Mouse (Mus musculus): ENCODE measurements at regions not wholly inside any gene's neighbourhood (a gene's known extent, or its start where the extent isn't known, plus 50 kb on each side); places are given as distances from the start of the nearest gene placed in this dataset.

DNA sequence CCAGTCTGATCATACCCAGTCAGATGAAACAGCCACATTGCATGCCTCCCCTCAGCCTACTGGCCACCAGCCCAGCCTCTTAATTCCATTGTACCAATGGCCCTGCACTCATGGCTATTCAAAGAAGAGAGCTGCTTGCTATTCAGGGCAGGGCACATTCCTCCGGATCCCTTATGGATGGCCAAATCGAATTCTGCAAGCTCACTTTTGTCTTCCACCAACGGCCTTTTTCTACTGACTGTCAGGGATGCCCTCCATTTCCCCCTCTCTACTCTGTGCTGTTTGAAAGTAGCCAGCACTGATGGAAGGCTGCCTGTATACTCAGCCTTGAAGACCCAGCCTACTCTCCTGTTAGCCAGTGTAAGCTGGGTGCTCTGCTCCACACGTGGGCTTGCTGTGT, 147.5 kb downstream of the Gm9376 start:
- no peaks in the 10 kb centered on the region for H3K36me3 ChIP-seq (replicated peaks)
- no peak for DNase-seq (ENCODE audit: low spot score)
- H3K27me3 ChIP-seq (ENCODE audit: insufficient read depth, low read length) = no peaks in the 10 kb centered on the region; the same call in 1 of the 2 replicates
- H3K9me3 ChIP-seq (replicated peaks) = no peaks in the 10 kb centered on the region
- H3K4me3 ChIP-seq (ENCODE audit: low read depth, low read length) = no peak overlapping the region
- no peak for TF ChIP-seq GATA2 (IDR thresholded peaks at IDR 0.05; ENCODE audit: borderline replicate concordance, low read depth, low read length)
- TF ChIP-seq CTCF (IDR thresholded peaks at IDR 0.05; ENCODE audit: low read depth, low read length) = no peak
- no peak for TF ChIP-seq GATA1 (IDR thresholded peaks at IDR 0.05; ENCODE audit: borderline replicate concordance, low read length)
- no peak for TF ChIP-seq POLR2AphosphoS5 (IDR thresholded peaks at IDR 0.05; ENCODE audit: insufficient replicate concordance, low read depth, low read length)
- TF ChIP-seq TAL1 (conservative IDR thresholded peaks at IDR 0.05; ENCODE audit: low read depth, low read length) = no peak
- H3K4me1 ChIP-seq (ENCODE audit: insufficient read depth, low read depth, low read length) = no peaks in the 10 kb centered on the region
- ATAC-seq (ENCODE audit: extremely low read depth, insufficient number of reproducible peaks, low FRiP score, poor library complexity, severe bottlenecking) = no peak; the same call in 1 of the 2 replicates

DNA sequence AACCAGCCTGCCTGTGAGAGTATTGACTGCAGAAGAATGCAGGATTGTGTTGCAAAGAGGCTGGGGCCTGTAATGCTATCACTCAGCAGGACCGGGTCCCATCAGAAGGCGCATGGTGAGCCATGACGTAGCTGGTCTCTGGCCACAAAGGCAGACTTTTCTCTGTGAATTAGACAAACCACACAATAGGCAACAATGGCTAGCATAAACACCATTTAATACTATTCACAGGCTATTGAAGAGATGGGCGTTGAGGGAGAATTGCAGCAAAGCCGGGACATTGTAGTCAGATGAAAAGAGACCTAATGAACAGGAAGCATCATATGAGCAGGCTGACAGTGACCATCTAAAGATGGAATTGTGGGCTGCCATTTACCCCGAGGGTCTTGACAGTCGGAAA, 149.4 kb downstream of the Gm9376 start:
- H3K4me1 ChIP-seq (ENCODE audit: insufficient read depth, low read depth, low read length) = no peaks in the 10 kb centered on the region
- TF ChIP-seq GATA2 (IDR thresholded peaks at IDR 0.05; ENCODE audit: borderline replicate concordance, low read depth, low read length) = no peak
- TF ChIP-seq POLR2AphosphoS5 (IDR thresholded peaks at IDR 0.05; ENCODE audit: insufficient replicate concordance, low read depth, low read length) = no peak
- TF ChIP-seq CTCF (IDR thresholded peaks at IDR 0.05; ENCODE audit: low read depth, low read length) = no peak
- TF ChIP-seq GATA1 (IDR thresholded peaks at IDR 0.05; ENCODE audit: borderline replicate concordance, low read length) = no peak
- no peak for TF ChIP-seq TAL1 (conservative IDR thresholded peaks at IDR 0.05; ENCODE audit: low read depth, low read length)
- peaks cover 9% of the 10 kb centered on the region for H3K27me3 ChIP-seq (ENCODE audit: insufficient read depth, low read length)
- H3K4me3 ChIP-seq (ENCODE audit: low read depth, low read length) = no peak overlapping the region
- ATAC-seq (ENCODE audit: extremely low read depth, insufficient number of reproducible peaks, low FRiP score, poor library complexity, severe bottlenecking) (no peak), DNase-seq (ENCODE audit: low spot score) (no peak)
- no peaks in the 10 kb centered on the region for H3K36me3 ChIP-seq (replicated peaks)
- H3K9me3 ChIP-seq (replicated peaks) = peaks cover 2% of the 10 kb centered on the region; the same call in 1 of the 2 replicates

DNA sequence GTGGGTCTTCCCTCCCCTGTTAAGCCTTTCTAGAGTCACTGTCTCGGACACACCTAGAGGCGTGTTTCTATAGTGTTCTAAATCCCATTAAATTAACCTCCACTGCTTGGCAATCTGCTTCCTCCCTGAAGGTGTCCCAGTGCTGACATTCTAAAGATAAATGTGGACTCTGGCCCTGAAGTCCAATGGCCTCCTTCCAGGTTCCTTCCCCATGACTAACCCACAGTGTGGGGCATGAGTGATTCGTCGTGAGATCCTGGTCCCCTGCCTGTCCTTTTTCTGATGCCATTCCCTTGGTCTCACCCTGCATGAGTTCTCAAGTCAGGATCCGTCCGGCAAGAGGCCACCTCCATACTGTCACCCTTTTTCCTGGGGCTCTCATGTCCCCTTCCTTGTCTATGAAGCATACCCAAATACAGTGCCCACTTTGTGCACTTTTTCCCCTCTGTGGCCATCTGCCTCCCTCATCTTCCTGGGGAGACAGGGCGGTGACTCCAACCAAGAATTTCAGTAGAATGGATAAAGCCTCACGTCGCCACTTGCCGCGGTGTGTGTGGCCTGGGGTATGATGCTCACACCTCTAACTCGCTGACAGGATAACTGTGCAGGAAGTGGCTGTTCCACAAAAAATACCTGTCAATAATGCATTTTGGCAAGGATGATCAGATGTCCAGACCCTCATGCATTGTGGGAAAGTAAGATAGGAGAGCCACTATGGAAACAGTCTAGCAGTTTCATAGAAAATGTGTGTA, 152.9 kb downstream of the Gm9376 start:
- Histone ChIP-seq H3K4me1 (ENCODE audit: insufficient read depth, low read depth, low read length) (peaks cover 11% of the 10 kb centered on the region), H3K9me3 (replicated peaks) (peaks cover 2% of the 10 kb centered on the region; the same call in 1 of the 2 replicates), H3K36me3 (replicated peaks) (no peaks in the 10 kb centered on the region), H3K27me3 (ENCODE audit: insufficient read depth, low read length) (peaks cover 14% of the 10 kb centered on the region), H3K4me3 (ENCODE audit: low read depth, low read length) (no peak overlapping the region)
- no peak for TF ChIP-seq POLR2AphosphoS5 (IDR thresholded peaks at IDR 0.05; ENCODE audit: insufficient replicate concordance, low read depth, low read length)
- no peak for TF ChIP-seq GATA2 (IDR thresholded peaks at IDR 0.05; ENCODE audit: borderline replicate concordance, low read depth, low read length)
- TF ChIP-seq TAL1 (conservative IDR thresholded peaks at IDR 0.05; ENCODE audit: low read depth, low read length) = no peak
- TF ChIP-seq GATA1 (IDR thresholded peaks at IDR 0.05; ENCODE audit: borderline replicate concordance, low read length) = no peak
- TF ChIP-seq CTCF (IDR thresholded peaks at IDR 0.05; ENCODE audit: low read depth, low read length) = no peak
- no peak for ATAC-seq (ENCODE audit: extremely low read depth, insufficient number of reproducible peaks, low FRiP score, poor library complexity, severe bottlenecking)
- no peak for DNase-seq (ENCODE audit: low spot score)

DNA sequence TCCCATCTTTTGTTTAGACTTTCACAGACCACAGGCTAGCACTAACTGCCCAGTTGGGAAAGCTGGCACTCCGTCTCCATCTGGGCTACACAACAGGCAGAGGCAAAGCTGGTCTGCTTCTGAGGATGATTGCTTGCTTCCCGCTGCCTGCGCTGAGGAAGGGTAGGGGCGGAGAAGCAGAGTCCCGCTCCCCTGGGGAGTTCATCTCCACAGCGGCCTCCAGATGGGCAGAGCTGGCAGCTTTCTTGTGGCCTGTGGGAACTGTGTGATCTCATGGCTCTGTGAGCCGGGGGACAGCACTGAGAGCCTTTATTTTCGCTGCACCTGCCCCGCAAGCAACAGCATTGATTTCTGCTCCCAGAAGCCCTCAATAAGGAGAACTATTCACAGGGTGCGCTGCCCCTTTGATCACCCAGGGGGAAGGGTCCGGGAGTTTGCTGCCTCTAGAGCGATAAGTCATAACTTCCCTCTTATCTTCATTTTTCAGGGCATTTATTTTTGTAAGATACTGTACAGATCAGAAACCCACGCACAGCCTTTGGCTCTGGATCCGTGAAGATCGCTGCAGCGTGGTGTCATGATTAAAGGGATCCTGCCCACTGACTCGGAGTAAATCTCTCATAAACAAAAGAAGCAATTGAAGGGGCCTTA, 155.7 kb downstream of the Gm9376 start:
- Histone ChIP-seq H3K27me3 (ENCODE audit: insufficient read depth, low read length) (peaks cover 14% of the 10 kb centered on the region), H3K36me3 (replicated peaks) (no peaks in the 10 kb centered on the region), H3K4me3 (ENCODE audit: low read depth, low read length) (no peak overlapping the region), H3K4me1 (ENCODE audit: insufficient read depth, low read depth, low read length) (peaks cover 11% of the 10 kb centered on the region), H3K9me3 (replicated peaks) (peaks cover 2% of the 10 kb centered on the region; the same call in 1 of the 2 replicates)
- ATAC-seq (ENCODE audit: extremely low read depth, insufficient number of reproducible peaks, low FRiP score, poor library complexity, severe bottlenecking) = peak; percentile 70
- DNase-seq (ENCODE audit: low spot score) = peak; percentile 14
- TF ChIP-seq GATA1 (IDR thresholded peaks at IDR 0.05; ENCODE audit: borderline replicate concordance, low read length) (no peak), GATA2 (IDR thresholded peaks at IDR 0.05; ENCODE audit: borderline replicate concordance, low read depth, low read length) (no peak), TAL1 (conservative IDR thresholded peaks at IDR 0.05; ENCODE audit: low read depth, low read length) (no peak), POLR2AphosphoS5 (IDR thresholded peaks at IDR 0.05; ENCODE audit: insufficient replicate concordance, low read depth, low read length) (no peak), CTCF (IDR thresholded peaks at IDR 0.05; ENCODE audit: low read depth, low read length) (no peak)

DNA sequence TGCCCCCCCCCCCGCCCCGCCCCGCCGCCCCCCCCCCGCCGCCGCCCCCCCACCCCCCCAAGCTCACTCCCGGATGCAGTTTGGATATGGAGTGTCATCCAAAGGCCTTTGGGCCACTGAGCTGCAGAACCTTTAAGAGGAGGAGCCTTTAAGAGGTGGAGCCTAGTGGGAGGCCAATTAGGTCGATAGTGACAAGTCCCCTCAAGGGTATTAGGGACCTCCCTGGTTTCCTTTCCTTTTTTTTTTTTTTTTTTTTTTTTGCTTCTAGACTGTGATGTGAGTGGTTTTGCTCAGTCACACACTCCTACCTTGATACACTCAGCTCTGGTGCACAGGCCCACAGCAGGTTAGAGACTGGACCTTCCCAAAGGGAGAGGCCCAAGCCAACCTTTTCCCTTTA, 156.5 kb downstream of the Gm9376 start:
- H3K4me3 ChIP-seq (ENCODE audit: low read depth, low read length) = no peak overlapping the region
- peaks cover 14% of the 10 kb centered on the region for H3K27me3 ChIP-seq (ENCODE audit: insufficient read depth, low read length)
- TF ChIP-seq GATA1 (IDR thresholded peaks at IDR 0.05; ENCODE audit: borderline replicate concordance, low read length) (no peak), CTCF (IDR thresholded peaks at IDR 0.05; ENCODE audit: low read depth, low read length) (no peak), POLR2AphosphoS5 (IDR thresholded peaks at IDR 0.05; ENCODE audit: insufficient replicate concordance, low read depth, low read length) (no peak), GATA2 (IDR thresholded peaks at IDR 0.05; ENCODE audit: borderline replicate concordance, low read depth, low read length) (no peak), TAL1 (conservative IDR thresholded peaks at IDR 0.05; ENCODE audit: low read depth, low read length) (no peak)
- peaks cover 2% of the 10 kb centered on the region; the same call in 1 of the 2 replicates for H3K9me3 ChIP-seq (replicated peaks)
- DNase-seq (ENCODE audit: low spot score) (no peak), ATAC-seq (ENCODE audit: extremely low read depth, insufficient number of reproducible peaks, low FRiP score, poor library complexity, severe bottlenecking) (no peak)
- H3K36me3 ChIP-seq (replicated peaks) = no peaks in the 10 kb centered on the region
- H3K4me1 ChIP-seq (ENCODE audit: insufficient read depth, low read depth, low read length) = peaks cover 11% of the 10 kb centered on the region

DNA sequence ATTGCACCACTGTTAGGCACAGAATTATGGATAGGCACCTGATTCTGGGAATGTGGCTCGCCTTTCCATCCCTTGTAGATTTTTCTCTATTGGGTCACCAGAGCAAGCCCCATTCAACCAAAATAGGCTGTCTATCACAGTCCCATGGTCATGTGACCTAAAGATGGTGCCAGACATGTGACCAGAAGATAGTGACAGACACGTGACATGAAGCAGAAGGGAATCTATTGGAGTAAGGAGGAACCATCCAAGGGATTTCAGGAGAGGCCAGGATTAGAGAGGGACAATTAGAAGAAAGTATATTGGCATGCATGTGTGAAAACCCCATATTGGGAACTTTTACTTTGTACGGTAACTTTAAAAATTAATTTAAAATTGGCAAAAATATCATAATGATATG, 159.8 kb downstream of the Gm9376 start:
- Histone ChIP-seq H3K4me3 (ENCODE audit: low read depth, low read length) (no peak overlapping the region), H3K9me3 (replicated peaks) (no peaks in the 10 kb centered on the region), H3K27me3 (ENCODE audit: insufficient read depth, low read length) (peaks cover 4% of the 10 kb centered on the region; the same call in 1 of the 2 replicates), H3K36me3 (replicated peaks) (no peaks in the 10 kb centered on the region), H3K4me1 (ENCODE audit: insufficient read depth, low read depth, low read length) (peaks cover 11% of the 10 kb centered on the region)
- ATAC-seq (ENCODE audit: extremely low read depth, insufficient number of reproducible peaks, low FRiP score, poor library complexity, severe bottlenecking) (no peak), DNase-seq (ENCODE audit: low spot score) (no peak)
- no peak for TF ChIP-seq TAL1 (conservative IDR thresholded peaks at IDR 0.05; ENCODE audit: low read depth, low read length)
- no peak for TF ChIP-seq CTCF (IDR thresholded peaks at IDR 0.05; ENCODE audit: low read depth, low read length)
- TF ChIP-seq GATA2 (IDR thresholded peaks at IDR 0.05; ENCODE audit: borderline replicate concordance, low read depth, low read length) = no peak
- no peak for TF ChIP-seq POLR2AphosphoS5 (IDR thresholded peaks at IDR 0.05; ENCODE audit: insufficient replicate concordance, low read depth, low read length)
- TF ChIP-seq GATA1 (IDR thresholded peaks at IDR 0.05; ENCODE audit: borderline replicate concordance, low read length) = no peak
